Mouse (Mus musculus) stomach, postnatal 0 days (tissue): ENCODE measurements at regions not wholly inside any gene's neighbourhood (a gene's known extent, or its start where the extent isn't known, plus 50 kb on each side); places are given as distances from the start of the nearest gene placed in this dataset.

Experiments used
- CTCF ChIP-seq: IDR thresholded peaks from 2 replicates; pipeline ENCODE4 v1.5.1; 2016; ENCODE audit warnings: antibody characterized with exemption, low read depth, mild to moderate bottlenecking, moderate library complexity
- EP300 ChIP-seq: optimal IDR thresholded peaks from 2 replicates; pipeline ENCODE3; 2016; ENCODE audit warnings: antibody characterized with exemption

GRCm38 (mm10) chr12:106839618-106840017, 648.8 kb upstream of the 3110018I06Rik start:
- TF ChIP-seq EP300 (no peak), CTCF (no peak)
